Mouse (Mus musculus): ENCODE results near the gene Lsm12.

DNA sequence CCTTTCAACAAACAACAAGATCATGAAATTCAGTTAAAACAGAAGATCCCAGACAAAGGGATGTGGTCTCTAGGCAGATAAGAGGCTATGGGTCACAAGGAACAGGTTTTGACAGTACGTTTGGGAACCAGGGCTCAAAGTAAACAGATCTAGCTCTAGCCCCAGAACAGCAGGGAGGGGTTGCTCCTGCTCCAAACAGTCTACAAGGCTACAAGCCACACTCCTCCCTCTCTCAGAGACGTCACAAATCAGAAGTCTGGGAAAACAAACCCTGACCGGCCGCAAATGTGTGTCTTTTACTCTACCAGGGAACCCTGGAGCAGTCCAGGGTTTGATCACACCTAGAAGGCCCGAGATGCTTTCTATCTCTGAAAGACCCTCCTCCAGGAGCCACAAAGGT, 25.9 kb upstream of the Lsm12 start:
- TF ChIP-seq MXI1 (IDR thresholded peaks at IDR 0.05; ENCODE audit: low read depth, low read length), result no peak
- no peak for TF ChIP-seq NRF1 (IDR thresholded peaks at IDR 0.05; ENCODE audit: low read depth, low read length)
- TF ChIP-seq CTCF (conservative IDR thresholded peaks at IDR 0.05 in 1 of 2, IDR thresholded peaks at IDR 0.05 in 1 of 2; ENCODE audit: low read depth in 2 of 2, low read length in 2 of 2), result no peak
